Mouse (Mus musculus) testis, postnatal 14 days (tissue): ENCODE data around the gene Zbtb18.
"Not testable (repeated sequence)": the region's sequence is repeated elsewhere in the genome, so short reads cannot be mapped to it uniquely, and the experiment has no call there.

ENCODE experiments used
- DNase-seq: peaks from one replicate; pipeline ENCODE4 v3.0.0; 2021; ENCODE audit warnings: low spot score

Zbtb18 gene

DNA sequence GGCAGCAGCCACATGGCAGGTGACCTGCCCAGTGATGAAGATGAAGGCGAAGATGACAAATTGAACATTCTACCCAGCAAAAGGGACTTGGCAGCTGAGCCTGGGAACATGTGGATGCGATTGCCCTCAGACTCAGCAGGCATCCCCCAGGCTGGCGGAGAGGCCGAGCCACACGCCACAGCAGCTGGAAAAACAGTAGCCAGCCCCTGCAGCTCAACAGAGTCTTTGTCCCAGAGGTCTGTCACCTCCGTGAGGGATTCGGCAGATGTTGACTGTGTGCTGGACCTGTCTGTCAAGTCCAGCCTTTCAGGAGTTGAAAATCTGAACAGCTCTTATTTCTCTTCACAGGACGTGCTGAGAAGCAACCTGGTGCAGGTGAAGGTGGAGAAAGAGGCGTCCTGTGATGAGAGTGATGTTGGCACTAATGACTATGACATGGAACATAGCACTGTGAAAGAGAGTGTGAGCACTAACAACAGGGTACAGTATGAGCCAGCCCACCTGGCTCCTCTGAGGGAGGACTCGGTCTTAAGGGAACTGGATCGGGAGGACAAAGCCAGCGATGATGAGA, 5.5 kb downstream of the Zbtb18 start:
- no peak for DNase-seq

DNA sequence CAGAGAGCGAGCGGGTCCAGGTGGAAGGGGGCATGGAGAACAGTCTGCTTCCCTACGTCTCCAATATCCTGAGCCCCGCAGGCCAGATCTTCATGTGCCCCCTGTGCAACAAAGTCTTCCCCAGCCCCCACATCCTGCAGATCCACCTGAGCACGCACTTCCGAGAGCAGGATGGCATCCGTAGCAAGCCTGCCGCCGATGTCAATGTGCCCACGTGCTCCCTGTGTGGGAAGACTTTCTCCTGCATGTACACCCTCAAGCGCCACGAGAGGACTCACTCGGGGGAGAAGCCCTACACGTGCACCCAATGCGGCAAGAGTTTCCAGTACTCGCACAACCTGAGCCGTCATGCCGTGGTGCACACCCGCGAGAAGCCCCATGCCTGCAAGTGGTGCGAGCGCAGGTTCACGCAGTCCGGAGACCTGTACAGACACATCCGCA, 6.0 kb downstream of the Zbtb18 start:
- DNase-seq, result no peak

GRCm38 (mm10) chr1:177448921-177449320, 6.8 kb downstream of the Zbtb18 start:
- DNase-seq, result no peak

DNA sequence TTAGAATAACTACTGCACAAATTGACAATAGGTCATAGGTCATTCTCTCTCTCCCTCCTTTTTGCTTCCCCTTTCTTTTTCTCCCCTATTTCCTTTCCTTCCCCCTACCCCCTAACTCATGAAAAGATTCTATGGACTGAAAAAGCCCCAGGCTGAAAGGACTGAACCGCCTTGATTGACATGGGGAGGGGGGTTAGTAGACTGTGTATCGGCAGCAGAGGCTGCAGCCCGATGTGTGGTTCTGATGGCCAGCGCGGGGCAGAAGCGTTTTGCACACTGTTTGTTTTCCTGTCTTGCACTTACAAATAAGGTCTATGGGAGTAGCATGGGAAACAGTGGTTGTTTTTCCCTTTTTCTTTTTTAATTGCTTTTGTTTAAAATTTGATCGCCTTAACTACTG, 7.7 kb downstream of the Zbtb18 start:
- DNase-seq, result not testable (repeated sequence)

- no peak for DNase-seq
Observed at GRCm38 (mm10) chr1:177451041-177451440, 8.9 kb downstream of the Zbtb18 start.

GRCm38 (mm10) chr1:177451991-177452431, 9.9 kb downstream of the Zbtb18 start:
- DNase-seq, result no peak

- no peak for DNase-seq
Observed at GRCm38 (mm10) chr1:177452987-177453386, 10.8 kb downstream of the Zbtb18 start.

DNA sequence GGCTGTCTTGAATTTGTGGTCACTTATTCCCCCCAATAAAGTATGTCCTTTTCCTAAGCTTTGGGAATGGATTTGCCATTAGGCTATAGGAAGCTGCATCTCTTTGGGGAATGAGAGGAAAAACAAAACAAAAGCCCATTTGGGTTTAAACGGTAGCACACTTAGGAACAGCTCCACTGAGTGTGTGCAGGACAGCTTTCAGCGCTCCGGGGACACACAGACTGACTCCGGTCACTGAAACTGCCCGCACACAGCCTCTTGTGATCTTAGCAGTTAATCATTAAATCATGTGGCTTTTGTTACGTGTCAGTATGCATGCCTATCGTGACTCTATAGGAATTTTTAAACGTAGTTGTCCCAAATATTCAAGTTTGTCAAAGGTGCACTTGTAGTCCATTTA, 11.7 kb downstream of the Zbtb18 start:
- no peak for DNase-seq

- no peak for DNase-seq
Observed at GRCm38 (mm10) chr1:177454492-177454891, 12.3 kb downstream of the Zbtb18 start.

- no peak for DNase-seq
Observed at GRCm38 (mm10) chr1:177455466-177455865, 13.3 kb downstream of the Zbtb18 start.

DNA sequence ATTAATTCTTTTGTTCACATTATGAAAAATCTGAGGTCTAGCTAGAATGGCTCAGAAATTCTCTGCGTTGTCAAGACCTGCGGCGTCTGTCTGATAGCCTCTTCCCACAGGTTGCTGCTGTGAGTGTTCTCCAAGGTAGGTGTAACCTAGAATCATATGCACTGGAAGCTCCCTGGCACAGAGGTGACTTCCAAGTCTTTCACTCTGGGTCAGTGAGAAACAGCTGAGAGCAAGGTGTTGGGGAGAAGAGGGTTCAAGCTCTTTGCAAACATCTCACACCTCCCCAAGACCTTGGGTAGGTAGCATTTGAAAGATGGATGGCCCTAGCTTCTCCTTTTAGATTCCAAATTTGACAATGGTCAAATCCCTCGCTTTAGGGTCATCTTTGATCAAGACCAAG, 14.1 kb downstream of the Zbtb18 start:
- DNase-seq, result no peak

DNA sequence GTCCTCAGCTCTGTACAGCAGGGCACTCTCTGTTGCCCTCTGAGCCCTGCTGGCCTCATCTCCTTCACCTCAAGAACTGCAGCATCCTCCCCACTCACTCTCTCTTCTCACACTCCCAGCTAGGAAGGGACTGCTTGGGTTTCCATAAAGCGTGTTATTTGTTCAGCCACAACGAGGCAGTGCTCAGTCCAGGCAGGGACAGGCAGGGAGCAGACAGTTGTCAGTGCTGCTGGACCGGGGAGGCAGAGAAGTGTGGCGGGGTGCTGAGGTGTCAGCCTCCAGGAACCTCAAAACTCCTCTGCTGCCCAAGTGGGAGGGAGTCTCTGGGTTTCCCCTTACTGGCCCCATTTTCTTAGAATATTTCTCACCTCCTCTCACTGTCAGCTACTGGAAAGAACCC, 14.6 kb downstream of the Zbtb18 start:
- no peak for DNase-seq

DNA sequence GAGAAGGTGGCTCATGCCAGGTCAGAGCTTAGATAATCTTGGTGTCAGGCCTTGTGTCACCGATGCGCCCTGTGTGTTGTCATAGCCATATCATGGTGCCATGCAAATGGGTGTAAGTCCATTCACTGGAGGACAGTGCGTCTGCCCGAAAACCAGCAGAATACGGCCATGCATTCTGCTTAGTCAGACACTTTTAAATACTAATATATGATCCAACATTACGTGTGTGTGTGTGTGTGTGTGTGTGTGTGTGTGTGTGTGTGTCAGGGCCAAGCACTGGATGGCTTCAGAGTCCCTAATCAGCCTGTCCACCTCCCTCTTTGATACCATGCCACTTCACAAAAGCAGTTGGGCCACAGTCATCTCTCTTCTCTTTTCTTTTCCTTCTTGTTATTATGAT, 15.8 kb downstream of the Zbtb18 start:
- DNase-seq, result no peak

- DNase-seq, result no peak
Observed at GRCm38 (mm10) chr1:177458456-177459389, 16.6 kb downstream of the Zbtb18 start.

DNA sequence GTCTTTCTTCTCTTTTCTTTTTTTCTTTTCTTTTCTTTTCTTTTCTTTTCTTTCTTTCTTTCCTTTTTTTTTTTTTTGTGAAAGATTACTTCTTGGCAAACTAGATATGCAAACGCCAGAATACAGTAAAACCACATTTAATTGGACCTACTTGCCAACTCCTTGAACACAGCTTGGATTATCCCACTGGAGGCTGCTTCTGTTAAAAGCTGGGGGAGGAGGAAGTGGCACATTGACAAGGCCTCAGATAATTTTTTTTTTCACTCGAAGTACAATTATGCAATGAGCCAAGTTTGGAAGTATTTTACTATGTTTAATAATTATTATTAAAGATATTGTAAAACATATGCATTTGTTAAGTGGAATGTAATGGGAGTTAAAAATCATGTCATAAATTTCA, 17.4 kb downstream of the Zbtb18 start:
- no peak for DNase-seq

DNA sequence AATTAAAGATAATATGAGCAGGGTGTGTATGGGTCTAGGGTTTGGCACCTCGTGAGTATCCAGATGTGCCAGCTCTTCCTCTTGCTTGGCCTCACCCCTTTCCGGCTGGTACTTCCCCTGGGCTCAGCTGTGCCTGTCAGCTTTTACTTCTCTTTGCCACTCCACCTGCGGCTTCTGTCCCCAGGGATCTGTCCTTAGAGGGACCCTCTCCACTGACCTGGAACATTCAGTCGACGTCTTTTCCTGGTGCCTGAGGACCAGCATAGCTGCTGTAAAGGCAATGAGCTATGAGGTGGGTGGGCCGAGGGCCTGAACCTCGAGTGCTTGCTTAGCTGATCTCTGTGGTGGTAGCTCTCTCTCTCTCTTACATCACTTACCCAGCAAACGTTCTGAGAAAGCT, 25.0 kb downstream of the Zbtb18 start:
- no peak for DNase-seq

- no peak for DNase-seq
Observed at GRCm38 (mm10) chr1:177468436-177468835, 26.3 kb downstream of the Zbtb18 start.

DNA sequence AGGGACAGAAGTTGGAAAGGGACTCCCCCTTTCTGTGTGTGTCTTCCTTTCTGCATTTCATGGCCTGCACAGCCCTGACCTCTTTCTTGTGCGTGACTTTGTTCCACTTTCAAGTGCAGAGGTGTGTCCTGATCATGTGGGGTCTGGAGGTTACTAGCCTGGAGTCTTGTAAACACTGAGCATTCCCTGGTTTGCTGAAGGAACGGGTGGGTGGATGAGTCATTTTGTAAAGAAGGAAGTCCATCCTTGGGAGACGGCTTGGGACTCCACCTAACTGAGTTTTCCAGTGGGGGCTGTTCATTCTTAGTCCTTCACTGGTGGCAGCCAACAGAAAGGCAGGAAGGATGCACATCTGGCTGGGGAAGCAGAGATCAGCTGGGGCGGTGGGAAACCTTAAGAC, 27.9 kb downstream of the Zbtb18 start:
- DNase-seq, result no peak

DNA sequence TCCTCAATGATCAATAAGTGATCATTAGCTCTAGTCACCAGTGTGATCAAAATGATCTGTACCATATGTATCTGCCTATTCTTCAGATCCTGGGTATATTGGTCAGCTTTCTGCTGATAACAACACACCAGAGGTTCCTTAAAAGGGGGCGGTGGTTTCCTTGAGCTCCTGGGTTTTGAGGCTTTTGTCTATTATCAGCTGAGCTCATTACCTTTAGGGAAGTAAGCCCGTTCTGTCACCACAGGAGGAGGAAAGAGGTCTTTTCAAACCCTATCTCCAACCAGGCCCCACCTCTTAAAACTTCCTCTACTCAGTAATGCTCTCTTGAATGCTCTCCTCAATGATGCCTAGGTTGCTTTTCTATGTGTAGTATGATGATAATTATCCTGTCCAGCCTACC, 28.8 kb downstream of the Zbtb18 start:
- DNase-seq, result no peak

DNA sequence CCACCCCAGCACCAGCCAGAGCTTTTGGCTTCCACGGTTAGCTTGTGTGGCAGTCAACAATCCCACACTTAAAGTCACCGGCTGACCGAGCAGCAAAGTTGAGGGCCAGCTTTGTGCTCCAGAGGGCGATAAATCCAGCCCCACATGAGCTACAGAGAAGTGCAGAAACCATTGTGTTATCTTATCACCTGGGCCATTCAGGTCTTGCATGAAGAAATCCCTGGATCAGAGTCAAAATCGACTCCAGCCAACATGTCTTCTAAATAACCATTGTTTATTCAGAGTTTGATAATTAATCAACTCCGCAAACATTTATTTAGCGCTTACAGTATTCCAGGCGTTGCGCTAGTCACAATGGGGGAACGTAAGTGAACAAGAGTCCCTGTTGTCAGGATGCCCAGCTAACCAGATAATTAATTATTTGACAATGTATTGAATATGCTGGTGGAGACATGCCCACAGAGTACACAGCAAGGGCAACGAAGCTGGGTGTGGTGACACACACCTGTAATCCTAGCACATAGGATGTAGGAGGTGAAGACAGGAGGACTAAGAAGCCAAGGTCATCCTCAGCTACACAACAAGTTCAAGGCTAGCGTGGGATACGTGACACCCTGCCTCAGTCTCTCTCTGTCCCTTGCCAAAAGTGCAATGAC, 33.5 kb downstream of the Zbtb18 start:
- DNase-seq, result no peak

DNA sequence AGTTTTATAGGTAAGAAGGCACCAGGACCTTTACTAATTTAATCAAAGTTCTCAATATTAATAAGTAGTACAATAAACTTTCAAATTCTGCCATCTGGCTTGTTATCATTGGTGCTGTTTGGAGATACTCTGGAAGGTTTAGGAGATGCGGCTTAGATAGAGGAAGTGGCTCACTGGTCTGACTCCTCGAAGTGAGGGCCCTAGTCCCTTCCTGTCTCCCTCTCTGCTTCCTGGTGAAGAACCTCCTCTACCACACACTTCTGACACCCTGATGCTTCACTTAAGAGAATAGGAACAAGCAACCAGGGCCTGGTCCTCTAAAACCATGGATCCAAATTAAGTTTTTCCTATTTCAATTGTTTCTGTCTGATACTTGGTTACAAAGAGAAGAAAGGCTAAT, 36.4 kb downstream of the Zbtb18 start:
- no peak for DNase-seq

- DNase-seq, result no peak
Observed at GRCm38 (mm10) chr1:177479356-177480004, 37.3 kb downstream of the Zbtb18 start.
